Mouse (Mus musculus) MEL-GATA-1-ER (cell line): ENCODE results near the gene Tnni3k.

ENCODE experiments used
- DNase-seq: peaks from one replicate; pipeline ENCODE4 v3.0.0-alpha.2; 2012; ENCODE audit warnings: low read depth; ENCODE audit errors: extremely low read depth

Tnni3k gene

DNA sequence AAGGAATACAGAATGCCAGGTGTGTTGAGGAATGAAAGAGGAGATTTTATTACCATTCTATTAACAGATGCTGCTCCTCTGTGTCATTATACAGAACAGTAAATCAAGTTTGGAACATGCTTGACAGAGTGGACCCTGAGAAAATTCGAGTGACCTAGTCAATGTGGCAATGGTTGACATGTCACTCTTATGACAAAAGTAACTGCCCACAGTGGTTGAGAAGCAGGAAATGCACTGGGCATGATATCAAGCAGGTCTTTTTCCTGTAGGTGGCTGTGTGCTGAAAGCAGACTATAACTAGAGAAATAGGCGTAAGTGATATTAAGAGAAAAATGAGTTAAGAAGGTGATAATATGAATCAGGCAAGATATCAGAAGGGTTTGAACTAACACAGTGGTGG is 105.7 kb downstream of the Tnni3k start:
- DNase-seq: no peak

DNA sequence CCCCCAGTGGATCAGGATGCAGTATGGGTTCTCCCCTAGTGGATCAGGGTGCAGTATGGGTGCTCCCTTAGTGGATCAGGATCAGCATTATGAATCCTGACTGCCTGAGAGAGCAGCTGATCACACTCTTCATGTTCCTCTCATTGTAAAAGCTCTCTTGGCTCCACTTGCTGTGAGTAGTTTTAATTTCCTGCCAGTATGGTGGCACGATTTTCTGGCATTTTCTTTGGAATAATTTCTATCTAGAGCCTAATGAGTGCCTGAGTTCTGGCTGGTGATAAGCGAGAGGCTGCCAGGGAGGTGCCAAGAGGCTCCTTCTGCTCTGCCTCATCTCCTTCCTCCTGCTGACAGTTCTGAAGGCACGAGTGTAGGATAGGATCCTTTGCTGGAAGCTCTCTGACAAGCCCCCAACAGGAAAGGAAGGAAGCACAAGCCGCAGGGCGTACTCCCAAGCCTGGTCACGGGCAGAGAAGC is 109.5 kb downstream of the Tnni3k start:
- DNase-seq: no peak

GRCm38 (mm10) chr3:154927757-154928156 is 127.5 kb downstream of the Tnni3k start:
- no peak for DNase-seq

DNA sequence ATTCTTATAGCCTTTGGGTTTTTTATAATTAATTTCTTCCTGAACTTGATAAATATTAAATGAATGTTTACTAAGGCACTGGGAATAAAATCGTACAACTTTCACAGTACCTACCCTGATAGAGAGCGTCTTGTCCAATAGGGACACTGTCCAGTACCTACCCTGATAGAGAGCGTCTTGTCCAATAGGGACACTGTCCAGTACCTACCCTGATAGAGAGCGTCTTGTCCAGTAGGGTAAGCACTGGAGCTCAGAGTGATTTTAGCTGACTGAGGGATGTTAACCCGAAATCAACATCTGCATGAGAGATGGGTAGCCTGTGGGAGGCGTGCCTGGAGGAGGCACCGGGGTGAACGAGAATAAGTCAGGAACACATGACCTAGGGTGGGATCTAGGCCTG is 130.3 kb downstream of the Tnni3k start:
- DNase-seq: no peak

DNA sequence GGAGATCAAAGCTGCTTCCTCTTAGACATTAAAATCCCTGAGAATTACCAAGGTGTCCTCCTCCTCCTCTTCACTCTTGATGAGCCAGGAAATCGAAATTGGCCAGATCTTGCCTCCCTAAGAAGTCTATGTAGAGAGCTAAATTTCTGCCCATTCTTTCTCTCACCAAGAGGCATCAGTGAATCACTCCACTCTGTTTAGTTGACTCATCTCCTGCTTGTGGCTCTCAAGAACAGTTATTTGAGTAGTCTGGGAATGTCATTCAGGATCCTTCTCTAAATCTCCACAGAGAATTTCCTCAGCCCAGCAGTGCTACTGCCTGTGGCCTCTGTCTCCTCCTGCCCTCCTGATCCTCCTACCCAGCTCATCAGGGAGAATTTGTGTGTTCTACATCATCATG is 139.6 kb downstream of the Tnni3k start:
- no peak for DNase-seq

- DNase-seq: no peak
Observed at GRCm38 (mm10) chr3:154913641-154914040, 141.6 kb downstream of the Tnni3k start.

GRCm38 (mm10) chr3:154896737-154897136 is 158.5 kb downstream of the Tnni3k start:
- no peak for DNase-seq

GRCm38 (mm10) chr3:154893225-154893624 is 162.0 kb downstream of the Tnni3k start:
- no peak for DNase-seq

GRCm38 (mm10) chr3:154885452-154885851 is 169.8 kb downstream of the Tnni3k start:
- no peak for DNase-seq

GRCm38 (mm10) chr3:154885048-154885447 is 170.2 kb downstream of the Tnni3k start:
- DNase-seq: no peak

GRCm38 (mm10) chr3:154881428-154881986 is 173.7 kb downstream of the Tnni3k start:
- DNase-seq: no peak

DNA sequence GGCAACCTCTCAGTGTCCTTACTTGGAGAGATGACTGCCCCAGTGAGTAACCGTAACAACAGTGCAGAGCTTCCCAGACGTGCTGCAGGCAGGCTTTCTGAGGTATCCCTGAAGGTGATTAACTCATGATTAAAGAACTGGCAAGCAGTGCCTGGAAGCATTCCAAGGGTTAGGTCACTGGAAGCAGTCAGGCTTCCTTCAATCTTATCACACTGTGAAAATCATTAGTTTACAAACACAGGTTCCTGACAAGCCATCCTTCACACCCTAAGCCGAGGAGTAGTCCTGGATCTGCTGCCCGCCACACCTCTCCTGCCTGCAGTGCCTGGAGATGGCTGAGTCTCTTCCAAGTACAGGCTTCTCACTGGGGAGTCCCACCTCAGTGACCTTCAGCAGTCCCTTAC is 174.7 kb downstream of the Tnni3k start:
- no peak for DNase-seq

DNA sequence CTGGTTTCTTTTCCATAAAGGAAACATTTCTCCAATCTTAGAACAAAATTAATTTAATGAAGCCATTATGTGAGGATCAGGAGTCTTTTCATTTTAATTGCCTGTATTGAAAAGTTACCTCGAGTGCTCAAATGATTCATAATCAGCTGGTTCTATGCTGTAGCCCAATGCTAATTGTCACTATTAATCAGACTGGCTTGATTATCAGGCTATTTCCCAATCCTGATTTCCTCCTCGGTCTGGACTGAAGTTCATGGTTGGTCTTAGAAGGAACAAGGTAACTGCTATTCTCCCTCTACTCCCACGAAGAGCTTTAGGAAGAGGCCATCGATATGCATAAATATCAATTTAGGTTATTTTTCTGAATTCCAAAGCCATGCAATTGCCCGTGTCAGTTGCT is 175.1 kb downstream of the Tnni3k start:
- no peak for DNase-seq

DNA sequence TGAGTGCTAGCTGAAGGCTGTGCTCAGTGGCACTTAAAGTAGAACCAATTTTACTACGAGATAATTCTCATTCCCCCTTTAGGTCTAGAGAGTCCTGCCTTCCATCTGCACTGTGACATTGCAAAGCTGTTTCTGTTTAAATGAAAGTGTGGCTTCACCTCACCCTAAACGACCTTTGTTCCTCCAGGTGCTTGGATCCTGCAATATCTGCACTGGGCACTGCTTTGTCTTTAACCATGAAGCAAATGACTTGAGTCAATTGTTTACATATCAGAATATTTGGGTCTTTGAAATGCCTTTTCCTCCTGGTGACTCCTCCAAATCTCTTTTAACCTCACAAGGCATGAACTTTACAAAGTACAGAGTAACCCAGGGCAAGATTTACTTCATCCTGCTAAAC is 175.7 kb downstream of the Tnni3k start:
- DNase-seq: no peak

DNA sequence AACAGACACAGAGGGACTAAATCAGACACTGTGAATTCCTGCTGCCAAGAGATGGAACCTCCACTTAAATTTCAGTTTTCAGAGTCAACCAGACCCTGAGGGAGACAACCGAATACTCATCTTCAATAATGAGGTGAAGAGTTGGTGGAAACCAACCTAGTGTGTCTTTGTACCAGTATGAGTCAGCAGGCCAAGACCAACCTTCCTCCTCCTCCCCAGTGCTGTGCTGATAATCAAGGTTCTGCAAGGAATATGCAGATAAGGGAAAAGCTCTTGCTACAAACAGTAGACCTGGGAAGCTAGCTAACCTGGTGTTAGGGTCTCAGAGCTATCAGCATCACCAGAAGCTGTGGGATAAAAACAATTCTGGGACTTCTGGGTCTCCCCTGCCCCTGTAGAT is 176.1 kb downstream of the Tnni3k start:
- DNase-seq: no peak

- no peak for DNase-seq
Observed at GRCm38 (mm10) chr3:154868807-154869206, 186.4 kb downstream of the Tnni3k start.

DNA sequence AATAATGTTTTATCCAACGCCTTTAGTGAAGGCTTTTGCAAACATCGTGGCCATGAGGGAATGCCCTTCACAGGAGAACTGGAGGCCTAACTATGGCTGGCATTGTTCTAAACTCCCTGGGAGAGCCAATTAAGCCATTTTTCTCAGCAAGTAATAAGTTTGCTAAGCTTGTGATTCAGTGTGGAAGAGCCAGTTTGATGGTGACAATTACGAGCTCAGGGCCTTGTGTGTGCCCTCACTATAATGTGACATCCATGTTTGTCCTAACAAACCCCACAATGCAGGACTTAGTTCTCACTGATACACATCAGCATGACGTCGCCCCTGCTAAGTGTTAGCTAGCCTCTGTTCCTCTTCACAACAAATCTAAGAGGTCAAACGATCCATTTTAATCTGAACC is 193.3 kb downstream of the Tnni3k start:
- DNase-seq: no peak

DNA sequence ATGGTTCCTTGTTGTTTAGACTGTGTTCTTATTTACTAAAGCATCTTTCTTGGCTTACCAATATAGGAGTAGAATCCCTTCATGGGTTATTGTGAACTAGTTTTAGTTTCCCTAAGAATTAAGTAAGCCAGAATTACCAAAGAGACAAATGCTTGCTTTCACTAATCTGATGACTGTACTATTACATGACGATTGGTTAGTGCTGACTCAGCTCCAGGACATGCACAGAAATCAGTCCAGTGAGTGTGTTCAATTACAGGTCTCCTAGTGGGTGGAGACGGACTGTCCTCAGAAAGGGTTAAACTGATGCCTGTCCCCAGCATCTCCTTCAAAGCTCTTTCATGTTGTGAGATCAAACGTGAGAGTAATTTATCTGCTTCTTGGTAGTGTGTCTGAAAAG is 195.5 kb downstream of the Tnni3k start:
- no peak for DNase-seq

DNA sequence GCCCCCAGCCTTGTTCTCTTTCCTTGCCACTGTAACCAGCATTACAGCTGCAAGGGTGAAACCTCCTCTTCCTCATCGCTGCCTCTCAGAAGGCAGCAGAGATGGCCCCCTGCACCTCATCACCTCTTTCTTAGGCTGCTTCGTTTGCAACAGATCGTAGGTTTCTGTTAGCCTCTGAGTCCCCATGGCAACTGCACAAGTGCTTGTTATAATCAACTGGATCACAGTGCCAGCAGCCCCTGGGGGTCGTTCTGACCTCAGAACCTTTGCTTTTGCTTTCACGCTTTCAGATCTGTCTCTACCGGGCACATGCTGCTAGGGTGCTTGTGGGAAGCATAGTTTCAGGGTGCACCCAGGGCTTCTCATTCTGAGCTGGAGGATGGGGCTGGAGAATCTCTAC is 201.9 kb downstream of the Tnni3k start:
- DNase-seq: no peak

DNA sequence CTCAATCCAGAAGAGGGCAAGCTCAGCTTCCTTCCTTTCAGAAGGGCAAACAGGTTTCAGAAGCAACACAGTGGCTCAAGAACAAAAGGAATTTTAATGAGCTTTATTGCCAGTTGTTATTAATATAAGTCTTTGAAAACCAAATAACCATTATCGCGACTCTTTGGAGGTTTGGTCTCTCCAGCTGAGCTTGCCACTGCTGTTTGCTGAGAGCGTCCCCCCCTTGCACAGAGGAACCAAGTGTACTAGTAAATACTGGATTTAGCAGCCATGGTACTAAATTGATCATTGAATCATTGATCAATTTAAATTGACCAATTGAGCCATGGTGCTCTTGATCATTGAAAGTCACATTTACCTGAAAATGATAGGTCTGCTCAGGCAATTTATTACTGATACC is 202.9 kb downstream of the Tnni3k start:
- DNase-seq: no peak

DNA sequence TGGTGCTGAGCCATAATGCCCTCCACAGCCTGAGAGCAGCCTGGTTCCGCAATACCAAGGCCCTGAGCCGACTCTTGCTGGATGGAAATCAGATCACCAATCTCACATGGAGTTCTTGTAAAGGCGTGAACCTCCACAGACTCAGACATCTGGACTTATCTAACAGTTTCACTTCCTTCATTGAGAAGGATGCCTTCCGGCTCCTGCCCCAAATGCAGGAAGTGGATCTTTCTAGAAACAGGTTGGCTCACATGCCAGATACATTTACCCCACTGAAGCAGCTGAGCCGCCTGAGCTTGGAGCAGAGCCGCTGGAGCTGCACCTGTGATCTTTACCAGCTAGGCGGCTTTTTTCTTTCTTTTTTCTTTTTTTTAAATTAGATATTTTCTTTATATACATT is 213.0 kb downstream of the Tnni3k start:
- DNase-seq: no peak

- no peak for DNase-seq
Observed at GRCm38 (mm10) chr3:154841076-154841475, 214.1 kb downstream of the Tnni3k start.

DNA sequence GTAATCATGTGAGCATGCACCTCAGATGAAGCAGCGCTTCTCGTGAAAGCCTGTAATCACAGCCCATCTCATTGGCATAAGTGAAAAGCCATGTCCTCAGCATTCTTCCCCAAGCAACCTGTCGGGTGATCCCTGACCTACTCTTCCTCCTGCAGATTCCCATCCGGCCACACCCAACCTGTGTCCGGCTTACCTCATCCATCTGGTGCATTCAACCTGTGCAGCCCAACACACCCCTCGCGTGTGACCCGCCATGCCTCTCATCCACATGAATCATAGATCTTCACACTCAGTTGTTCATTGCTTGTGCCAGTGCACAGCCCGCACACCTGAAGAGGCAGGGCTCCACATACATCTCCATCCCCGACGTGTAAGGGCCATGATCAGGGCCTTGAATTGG is 217.3 kb downstream of the Tnni3k start:
- DNase-seq: no peak

GRCm38 (mm10) chr3:154836137-154836536 is 219.1 kb downstream of the Tnni3k start:
- no peak for DNase-seq
